Mouse (Mus musculus) lung, postnatal 25 days (tissue): ENCODE results near the gene Pigu.

Experiments
- DNase-seq: peaks from one replicate; pipeline ENCODE4 v3.0.0; 2022; ENCODE audit warnings: low spot score

Gene Pigu

DNA sequence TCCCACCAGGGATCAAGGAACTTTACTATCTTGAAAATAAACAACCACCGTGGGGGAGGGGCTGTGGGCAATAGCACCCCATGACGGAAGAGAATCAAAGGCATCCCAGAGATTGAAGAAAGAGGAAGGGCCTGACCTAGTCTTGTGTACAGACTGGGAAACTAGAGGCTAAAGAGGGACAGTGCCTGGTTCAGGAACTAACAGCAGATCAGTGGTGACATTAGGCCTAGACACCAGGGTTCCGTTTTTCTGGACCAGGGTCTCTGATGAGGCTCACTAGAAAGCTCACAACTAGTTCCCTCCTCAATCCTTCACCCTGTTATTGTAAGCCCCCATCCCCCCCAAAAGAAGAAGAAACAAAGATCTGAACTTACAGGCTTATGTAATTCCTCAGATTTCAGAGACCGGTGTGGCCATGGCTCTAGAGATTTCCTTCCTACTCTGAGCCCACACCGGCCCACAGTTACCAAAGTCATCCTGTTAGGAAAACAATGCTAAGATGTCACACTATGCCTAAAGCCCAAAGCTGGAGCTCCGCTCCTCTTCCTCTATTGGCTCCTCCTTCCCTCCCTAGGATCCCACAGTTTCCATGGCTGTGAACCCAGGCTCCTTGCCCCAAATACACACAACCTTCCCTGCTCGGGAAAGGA is 10.5 kb upstream of the Pigu start:
- peak; percentile 35 for DNase-seq

DNA sequence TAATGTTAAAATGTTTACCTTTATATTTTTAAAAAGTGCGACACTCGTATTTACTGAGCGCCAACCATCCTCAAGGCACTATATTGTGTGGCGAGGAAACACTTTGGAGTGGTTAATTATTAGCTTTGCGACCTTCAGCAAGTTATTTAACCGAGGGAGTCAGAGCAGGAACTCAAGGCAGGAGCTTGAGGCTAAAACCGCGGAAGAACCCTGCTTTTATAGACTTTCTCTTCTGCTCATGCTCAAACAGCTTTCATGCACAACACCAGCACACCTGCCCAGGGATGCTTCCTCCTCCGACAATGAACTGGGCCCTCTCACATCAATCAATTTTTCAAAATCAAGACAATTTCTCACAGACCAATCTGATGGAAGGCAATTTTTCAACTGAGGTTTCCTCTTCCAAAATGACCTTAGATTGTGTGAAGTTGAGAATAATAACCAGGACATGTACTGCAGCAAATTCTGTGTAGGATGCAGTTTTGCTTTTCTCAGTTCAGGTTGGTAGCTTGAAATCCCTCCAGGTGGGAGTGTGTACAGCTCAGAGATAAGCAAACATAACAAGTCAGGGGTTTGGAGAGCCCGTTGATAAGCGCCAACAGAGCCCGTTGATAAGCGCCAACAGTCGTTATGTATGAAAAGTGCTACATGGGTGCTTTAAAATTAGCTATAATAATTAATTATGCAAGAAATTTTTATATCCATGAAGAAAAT is 613 bp upstream of the Pigu start:
- DNase-seq, result peak; percentile 34

DNA sequence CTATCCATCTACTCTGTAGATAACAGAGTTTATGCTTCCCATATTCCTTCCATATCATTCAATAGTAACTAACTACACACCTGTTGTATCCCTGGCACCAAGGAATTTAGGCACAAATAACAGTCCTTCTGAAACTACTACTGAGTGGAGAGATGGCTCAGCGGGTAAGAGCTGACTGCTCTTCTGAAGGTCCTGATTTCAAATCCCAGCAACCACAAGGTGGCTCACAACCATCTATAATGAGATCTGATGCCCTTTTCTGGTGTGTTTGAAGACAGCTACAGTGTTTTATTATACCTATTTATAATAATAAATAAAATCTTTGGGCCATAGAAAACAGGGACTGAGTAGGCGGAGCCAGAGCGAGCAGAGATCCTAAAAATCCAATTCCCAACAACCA is 2.8 kb downstream of the Pigu start:
- no peak for DNase-seq

DNA sequence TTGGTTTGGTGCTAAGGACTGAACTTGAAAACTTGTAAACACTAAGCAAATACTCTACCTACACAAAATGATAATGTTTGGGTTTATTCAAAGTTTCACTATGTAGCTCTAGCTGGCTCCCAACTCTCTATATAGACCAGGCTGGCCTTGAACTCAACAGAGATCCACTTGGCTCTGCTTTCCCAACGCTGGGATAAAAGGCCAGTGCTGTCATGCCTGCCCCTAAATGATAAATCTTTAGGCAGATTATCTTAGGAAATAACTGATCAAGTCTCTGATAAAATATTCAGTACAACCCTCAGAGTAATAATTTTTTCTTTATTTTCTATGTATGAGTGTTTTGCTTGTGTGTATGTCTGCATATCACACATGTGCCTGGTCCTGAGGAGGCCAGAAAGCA is 10.6 kb downstream of the Pigu start:
- no peak for DNase-seq

DNA sequence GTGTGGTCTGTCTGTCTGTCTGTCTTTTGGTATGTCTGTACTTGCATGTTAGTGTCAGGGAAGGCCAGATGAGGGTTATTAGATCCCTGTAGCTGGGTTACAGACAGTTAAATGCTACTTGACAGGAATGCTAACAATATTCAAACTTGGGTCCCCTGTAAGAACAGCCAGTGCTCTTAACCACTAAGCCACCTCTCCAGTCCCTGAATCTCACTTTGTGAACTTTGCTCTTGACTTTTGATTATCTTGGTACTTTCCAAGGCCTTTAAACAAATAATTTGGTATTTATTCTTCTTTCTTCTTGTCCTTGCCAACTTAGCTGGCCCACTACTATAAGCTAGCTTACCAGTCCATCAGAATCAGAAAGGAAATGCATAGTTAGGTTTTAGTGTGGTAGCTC is 17.1 kb downstream of the Pigu start:
- DNase-seq, result peak; percentile 26

DNA sequence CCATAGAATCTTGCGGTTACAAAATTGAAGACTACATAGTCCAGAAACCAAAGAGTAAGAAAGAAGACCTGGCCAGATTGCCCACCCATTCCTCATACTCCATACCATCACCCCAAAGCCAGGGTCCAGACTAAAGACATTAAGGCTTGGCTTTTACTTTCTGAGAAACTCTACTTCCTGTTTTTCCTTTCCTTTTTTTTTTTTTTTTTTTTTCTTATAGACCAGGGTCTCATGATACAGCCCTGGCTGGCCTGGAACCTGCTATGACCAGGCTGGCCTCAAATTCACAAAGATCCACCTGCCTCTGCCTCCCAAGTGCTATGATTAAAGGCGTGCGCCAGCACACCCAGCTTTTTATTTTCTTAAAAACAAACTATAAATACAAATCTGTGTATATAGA is 21.0 kb downstream of the Pigu start:
- no peak for DNase-seq

DNA sequence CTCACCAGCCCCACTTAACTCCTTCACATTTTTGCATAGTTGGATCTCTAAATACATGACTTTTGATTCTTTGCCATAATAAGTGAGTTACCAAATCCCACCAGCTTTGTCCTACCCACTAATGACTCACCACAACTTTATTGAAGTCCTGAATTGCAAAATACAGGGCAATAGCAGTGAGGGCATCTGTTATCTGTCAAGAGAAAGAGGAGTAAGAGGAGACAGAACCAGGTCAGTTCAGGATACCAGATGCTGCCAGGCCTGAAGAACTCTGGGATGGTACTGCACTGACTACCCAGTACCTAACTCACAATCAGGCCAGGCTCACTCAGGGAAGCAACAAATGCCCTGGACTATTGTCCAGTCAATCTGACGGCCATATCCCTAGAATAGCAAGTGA is 22.0 kb downstream of the Pigu start:
- no peak for DNase-seq

DNA sequence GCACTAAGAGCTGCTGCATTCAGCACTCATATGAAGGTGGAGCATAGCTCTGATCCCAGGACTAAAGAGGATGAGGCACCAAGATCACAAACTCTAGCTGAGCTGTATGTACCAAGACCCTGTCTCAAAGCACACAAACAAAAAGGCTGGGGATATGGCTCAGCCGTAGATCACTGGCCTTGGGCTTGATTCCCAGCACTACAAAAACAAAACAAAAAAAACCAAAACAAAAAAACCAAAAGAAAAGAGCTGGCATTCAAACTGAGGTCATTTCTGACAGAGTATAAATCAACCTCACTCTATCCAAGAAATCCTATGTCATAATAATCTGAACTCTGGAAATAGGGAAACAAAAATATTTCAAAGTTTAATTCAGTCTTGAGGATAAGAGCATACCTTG is 23.8 kb downstream of the Pigu start:
- DNase-seq, result no peak

DNA sequence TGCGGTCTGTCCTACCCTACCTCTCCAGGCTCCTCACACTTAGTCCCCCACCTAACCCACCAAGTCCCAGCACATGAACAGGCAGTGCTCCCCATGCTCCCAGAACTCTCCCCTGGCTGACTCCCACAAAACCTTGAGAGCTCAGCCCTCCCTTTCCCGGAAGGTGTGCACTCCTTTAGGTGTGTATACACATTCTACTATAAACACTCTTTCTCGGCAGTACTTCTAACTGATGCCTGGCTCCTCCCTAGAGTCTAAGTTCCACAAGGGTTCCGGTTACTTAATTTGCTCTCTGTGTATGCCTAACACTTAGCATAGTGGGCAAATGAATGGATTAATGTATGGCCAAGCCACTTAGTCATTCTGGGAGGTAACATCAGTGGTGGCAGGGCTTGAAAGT is 25.9 kb downstream of the Pigu start:
- peak; percentile 45 for DNase-seq

DNA sequence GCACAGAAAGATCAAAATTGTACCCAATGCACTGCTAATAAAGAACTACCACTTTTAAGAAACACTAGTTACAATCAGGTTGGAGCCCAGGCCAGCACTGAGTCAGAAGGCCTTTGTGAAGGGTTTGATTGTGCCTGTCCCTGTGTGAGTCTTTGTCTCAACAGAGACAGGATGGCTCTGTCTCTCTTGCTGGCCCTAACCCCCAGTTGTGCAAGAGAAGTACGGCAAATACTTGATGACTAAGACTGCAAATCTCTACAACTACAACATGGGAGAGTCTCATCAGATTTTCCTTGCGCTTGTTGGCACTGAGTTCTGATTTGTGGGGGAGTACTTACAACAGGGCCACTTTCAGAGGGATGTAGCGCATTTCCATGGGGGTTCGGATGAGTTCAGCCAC is 26.4 kb downstream of the Pigu start:
- no peak for DNase-seq

DNA sequence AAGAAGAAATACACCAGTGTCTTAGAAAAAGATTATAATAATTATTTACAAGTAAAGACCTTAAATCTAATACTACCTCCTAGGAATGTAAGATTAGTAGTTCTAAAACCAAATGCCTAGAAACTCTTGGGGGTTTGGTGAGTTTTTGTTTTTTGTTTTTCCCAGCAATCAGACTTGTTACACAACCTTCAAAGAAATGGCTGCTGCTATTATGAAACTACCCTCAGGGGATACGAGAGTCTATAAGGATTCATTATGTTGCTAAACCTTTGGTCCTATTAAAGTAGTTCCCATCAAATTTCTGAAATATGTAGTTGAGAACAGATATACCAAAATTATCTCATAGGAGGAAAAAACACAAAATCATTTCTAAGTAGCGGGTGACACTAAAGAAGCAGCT is 27.5 kb downstream of the Pigu start:
- no peak for DNase-seq

DNA sequence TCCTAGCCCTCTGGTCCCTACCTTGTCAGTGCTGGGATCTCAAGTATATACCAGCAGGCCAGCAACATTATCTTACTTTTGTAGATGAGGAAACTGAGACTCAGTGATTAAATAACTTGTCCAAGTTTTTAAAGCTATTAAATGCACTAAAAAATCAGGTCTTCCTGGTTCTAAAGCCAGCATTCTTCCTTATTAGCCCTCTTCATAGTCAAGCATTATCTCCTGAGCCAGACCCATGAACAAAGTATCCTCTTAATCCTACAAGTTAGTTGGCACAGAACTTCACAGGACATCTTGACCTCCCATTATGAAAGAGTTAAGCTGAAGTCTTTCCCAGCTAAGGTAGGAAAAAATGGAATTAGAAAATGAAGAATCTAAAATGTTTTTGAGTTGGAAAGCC is 28.3 kb downstream of the Pigu start:
- DNase-seq, result no peak

DNA sequence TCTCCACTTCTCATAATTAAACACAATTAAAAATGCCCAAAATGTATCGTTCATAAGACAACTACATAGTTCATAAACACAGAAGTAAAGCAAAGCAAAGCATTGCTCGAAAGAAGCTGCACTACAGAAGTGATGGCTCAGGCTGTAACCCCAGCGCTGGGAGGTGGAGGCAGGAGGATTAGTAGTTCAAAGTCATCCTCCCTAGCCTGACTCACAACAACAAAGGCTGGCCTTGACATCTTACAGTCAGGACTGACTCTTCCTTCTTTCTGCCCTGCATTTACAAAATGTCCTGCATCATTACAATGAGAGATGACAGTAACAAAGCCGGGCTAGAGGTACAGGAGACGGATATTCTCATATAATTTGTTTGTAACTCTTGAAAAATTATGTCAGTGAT is 29.3 kb downstream of the Pigu start:
- DNase-seq, result no peak

DNA sequence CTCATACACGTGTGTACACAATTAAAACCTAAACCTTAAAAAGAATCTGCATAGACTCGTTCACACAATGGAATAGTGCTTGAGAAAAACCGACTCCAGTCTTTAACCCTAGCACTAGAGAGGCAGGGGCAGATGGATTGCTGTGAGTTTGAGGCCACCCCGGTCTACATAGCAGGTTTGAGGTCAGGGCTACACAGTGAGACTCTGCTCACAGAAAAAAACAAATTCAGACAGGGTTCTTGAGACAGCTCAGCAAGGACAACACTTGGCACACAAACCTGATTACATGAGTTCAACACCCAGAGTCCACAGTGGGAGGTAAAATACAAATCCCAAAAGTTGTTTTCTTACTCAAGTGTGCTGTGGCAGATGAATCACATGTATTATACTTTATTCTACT is 31.2 kb downstream of the Pigu start:
- DNase-seq, result no peak

DNA sequence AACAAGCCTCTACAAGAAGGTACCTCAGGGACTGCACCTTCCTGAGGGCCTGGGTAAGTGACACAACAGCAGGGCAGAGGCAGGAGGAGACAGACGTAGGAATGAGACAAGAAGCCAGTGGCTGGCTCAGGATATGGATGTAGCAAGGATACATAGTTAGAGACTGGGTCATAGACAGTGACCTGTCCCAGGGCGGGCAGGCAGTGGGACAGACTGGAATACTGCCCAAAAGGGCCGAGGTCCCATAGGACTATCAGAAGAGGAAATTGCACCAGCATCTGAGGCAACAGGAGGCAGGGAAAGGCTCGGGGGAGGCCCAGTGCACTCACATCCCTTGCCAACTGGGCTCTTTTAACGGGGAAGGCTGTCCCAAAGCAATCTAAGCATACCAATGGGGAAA is 36.6 kb downstream of the Pigu start:
- no peak for DNase-seq

DNA sequence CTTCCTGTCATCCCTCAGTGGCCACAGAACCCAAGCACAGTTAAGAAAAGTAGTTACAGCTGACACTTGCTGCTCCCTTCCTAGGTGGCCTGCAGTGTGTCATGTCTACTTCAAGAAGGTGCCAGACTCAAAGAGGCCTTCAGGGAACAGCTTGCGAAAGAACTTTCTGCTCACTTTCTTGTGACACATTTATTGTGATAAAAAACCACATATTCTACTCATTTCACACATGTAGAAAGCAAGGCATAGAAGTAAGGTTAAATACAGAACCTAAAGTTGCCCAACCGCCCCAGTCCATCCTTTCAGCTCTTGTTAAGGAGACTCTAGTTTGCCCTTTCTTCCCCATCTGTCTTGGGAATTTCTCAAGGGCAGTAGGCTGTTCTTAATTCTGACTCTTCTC is 38.6 kb downstream of the Pigu start:
- DNase-seq, result no peak

DNA sequence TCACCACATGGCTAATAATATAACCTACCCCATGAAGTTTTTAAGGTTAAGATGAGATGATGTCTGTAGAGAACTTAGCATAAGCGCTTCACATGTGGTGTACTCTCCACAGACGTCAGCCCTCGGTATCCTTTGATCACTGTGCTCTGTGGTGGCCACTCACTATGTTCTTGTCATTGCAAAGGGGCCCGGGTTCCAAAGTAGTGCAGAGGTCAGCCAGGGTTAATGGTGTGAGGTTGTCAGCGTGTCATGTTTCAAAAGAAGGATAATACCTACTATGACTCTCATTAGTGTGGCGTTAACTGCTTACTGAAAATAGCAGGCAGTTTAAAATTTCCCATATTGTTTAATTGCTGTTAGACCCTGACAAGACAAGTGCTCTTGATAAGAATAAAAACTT is 43.6 kb downstream of the Pigu start:
- DNase-seq, result no peak

DNA sequence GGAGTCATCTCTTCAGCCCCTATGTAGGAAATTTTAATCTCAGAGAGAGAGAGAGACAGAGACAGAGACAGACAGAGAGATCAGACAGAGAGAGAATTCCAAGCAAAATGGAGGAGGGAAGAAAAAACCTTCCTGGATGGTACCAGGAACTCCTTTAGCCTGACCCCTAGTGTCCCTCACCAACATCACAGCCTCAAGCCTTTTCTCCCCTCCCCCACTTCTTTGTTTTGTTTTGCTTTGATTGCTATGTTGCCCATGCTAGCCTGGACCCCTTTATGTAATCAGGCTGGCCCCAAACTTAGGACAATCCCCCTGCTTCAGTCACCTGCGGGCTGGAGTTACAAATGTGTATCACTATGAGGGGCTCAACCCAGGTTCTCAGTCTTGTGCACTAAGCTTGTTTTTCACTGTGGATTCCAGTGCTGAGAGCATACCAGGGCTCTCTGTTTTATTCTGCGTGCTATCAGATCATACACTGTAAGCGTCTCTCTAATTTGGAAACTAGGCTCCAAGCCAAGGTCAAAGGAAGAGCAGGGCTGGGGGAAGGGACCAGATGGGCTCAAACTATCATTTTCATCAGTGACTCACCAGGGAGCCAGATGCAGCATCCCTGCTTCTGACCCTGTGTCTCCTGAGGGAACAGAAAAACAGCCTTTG is 48.2 kb downstream of the Pigu start:
- DNase-seq, result peak; percentile 66

DNA sequence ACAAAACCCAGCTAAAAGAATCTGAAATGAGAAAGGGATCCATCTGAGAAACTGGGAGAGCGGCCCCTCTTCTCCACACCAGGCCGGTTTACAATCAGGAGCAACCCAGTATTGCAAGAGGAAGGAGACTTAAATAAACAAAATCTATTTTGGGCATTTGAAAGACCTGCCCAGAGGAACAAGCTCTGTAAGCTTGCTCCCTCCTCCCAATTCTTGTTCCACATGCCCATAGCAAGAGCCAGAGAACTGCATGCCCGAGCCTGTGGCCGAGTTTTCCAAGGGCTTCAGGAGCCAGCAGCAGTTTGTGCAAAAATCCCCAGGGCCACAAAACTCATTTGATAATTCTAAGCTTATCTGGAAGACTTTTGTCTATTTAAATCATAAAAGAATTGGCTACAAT is 57.7 kb downstream of the Pigu start:
- DNase-seq, result peak; percentile 63

DNA sequence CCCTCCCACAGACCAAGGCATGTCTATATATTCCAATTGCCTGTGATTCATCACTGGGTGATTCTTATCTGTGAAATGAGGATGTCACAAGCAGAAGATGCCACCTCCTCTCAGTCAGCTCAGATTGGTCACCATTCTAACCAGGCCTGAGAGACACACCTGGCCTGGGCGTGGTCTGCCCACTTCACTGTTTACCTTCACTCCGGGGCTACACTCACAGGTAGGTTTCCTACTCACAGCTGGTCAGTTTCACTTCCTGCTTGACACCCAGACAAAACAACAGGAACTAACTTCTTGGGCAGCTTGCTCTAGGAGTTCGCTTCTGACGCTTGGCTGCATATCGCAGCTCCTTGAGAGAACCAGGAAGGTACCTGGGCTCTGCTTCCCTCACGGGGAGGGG is 61.8 kb downstream of the Pigu start:
- peak; percentile 35 for DNase-seq

DNA sequence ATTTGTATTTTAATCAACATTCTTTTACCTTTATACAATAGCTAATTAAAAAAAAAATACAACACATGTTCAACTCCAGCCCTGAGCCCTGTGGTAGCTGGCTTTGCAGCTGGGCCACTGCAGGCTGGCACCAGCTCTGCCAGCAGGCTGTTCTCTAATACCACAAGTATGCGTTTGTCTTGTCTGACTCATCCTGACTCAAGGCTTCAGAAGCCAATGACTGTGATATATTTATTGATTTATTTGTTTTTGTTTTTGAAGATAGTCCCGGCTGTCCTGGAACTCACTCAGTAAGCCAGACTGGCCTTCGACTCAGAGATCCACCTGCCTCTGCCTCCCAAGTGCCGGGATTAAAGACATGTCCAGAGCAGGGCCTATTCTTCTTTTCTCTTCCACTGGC is 63.3 kb downstream of the Pigu start:
- DNase-seq, result no peak

DNA sequence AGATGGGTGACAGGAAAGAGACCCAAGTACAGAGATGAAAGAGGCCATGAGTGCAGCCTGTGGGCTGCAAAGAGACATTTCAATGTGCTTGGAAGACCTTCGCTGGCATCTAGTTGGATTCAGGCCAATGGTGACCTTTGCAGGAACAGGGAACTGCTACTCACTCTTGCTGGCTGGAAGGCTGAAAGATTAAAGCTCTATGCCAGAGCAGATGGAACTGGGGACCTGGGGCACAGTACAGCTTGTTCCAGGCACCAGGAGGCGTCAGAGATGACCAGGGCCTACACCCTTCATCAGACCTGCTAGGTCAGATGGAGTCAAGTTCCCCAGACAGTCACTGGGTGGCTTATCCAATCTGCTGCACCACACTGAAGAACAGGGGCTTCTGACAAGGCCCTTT is 63.8 kb downstream of the Pigu start:
- DNase-seq, result no peak

DNA sequence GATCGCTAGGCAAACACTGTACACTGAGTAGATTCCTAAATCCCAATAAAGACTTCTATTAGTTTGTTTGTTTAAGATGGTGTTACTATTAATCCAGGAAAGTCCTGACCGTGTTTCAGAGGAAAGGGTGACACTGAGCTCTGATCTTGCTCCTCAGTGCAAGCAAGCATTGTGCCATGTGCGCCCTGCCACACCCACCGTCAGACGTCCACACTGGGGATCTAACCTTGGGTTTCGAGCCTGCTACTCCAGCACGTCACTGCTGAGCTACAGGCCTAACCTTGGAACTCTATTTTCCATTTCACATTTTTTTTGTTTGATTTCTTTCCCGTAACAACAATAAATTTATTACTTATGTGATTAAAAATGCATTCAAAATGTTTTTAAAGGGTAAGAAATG is 67.2 kb downstream of the Pigu start:
- DNase-seq, result no peak
